Mouse (Mus musculus) erythroid progenitor cell, adult 5-6 weeks (primary cell): ENCODE results near the gene Lrtm2. TPM values are rescaled to one million over a fixed set of nuclear protein-coding genes. Genes with fewer than 3 reads are reported as not detected.

ENCODE experiments used
- ATAC-seq: replicated peaks from 2 replicates; pipeline ENCODE4 v1.8.0; 2016; ENCODE audit warnings: moderate number of reproducible peaks, mild to moderate bottlenecking, moderate TSS enrichment, inconsistent platforms; ENCODE audit not compliant: poor library complexity, low FRiP score, severe bottlenecking
- total RNA-seq, 2 experiments: library from RNA; stranded (forward) in 1 of 2; stranded (reverse) in 1 of 2; fragments of 150-400 nt in 1 of 2; fragments of 186-747, 209-891 nt in 1 of 2; gene quantifications; 2 replicates each; pipeline versions ENCODE4 v1.2.3 to v1.2.4; 2015 to 2017; ENCODE audit warnings: low replicate concordance in 2 of 2

Lrtm2 gene
- total RNA-seq, 2 experiments from 2014 or later, result 0.08 TPM; not detected in 1

GRCm38 (mm10) chr6:119310176-119310575 is 20.4 kb downstream of the Lrtm2 start:
- ATAC-seq, result no peak

GRCm38 (mm10) chr6:119307867-119308413 is 22.6 kb downstream of the Lrtm2 start:
- no peak for ATAC-seq

GRCm38 (mm10) chr6:119303331-119303730 is 27.2 kb downstream of the Lrtm2 start:
- ATAC-seq, result no peak

GRCm38 (mm10) chr6:119301310-119301709 is 29.3 kb downstream of the Lrtm2 start:
- no peak for ATAC-seq

- ATAC-seq, result no peak
Observed at GRCm38 (mm10) chr6:119280761-119281160, 49.8 kb downstream of the Lrtm2 start.

- no peak for ATAC-seq
Observed at GRCm38 (mm10) chr6:119276713-119277112, 53.9 kb downstream of the Lrtm2 start.

Other genes with a start within 250 kb of the Lrtm2 start
- gene Dcp1b, start 155.5 kb downstream of the Lrtm2 start, total RNA-seq (2015; ENCODE audit: low replicate concordance), result 4.2 and 6.5 TPM in 2 replicates
- gene Dcp1b, start 155.5 kb downstream of the Lrtm2 start, total RNA-seq (2017; ENCODE audit: low replicate concordance), result 2.6 and 4.0 TPM in 2 replicates
- gene Cacna1c, start 134.3 kb downstream of the Lrtm2 start, total RNA-seq (2015; ENCODE audit: low replicate concordance), result 0.72 and 0.84 TPM in 2 replicates
- gene Cacna1c, start 134.3 kb downstream of the Lrtm2 start, total RNA-seq (2017; ENCODE audit: low replicate concordance), result 0.23 TPM in 1 of 2 replicates, not detected in the other
- gene Cacna2d4, start 94.2 kb downstream of the Lrtm2 start, total RNA-seq (2015; ENCODE audit: low replicate concordance), result 0.84 and 1.1 TPM in 2 replicates
- 0.38 TPM in 1 of 2 replicates, not detected in the other for gene Cacna2d4, start 94.2 kb downstream of the Lrtm2 start, total RNA-seq (2017; ENCODE audit: low replicate concordance)
- 41.4 and 46.5 TPM in 2 replicates for gene Adipor2, start 86.9 kb upstream of the Lrtm2 start, total RNA-seq (2015; ENCODE audit: low replicate concordance)
- 54.3 and 63.2 TPM in 2 replicates for gene Adipor2, start 86.9 kb upstream of the Lrtm2 start, total RNA-seq (2017; ENCODE audit: low replicate concordance)
- 15.9 TPM in 2 replicates for gene Fbxl14, start 148.9 kb upstream of the Lrtm2 start, total RNA-seq (2015; ENCODE audit: low replicate concordance)
- 14.1 and 15.9 TPM in 2 replicates for gene Fbxl14, start 148.9 kb upstream of the Lrtm2 start, total RNA-seq (2017; ENCODE audit: low replicate concordance)
- gene Wnt5b, start 213.6 kb upstream of the Lrtm2 start, total RNA-seq (2015; ENCODE audit: low replicate concordance), result not detected in 2 replicates
- not detected in 2 replicates for gene Wnt5b, start 213.6 kb upstream of the Lrtm2 start, total RNA-seq (2017; ENCODE audit: low replicate concordance)